In genomic region chr3:103223752-103224151, GRCm38 (mm10) we compare ENCODE assay signal across 7 mouse cellular contexts. TPM values are rescaled to one million over a fixed set of nuclear protein-coding genes. Genes with fewer than 3 reads are reported as not detected.
DNase-seq lines count a peak whose midpoint lies in the region; ATAC-seq and TF ChIP-seq lines count a peak whose summit lies in the region.

No protein-coding gene starts in this region.

- WGBS in forebrain, embryonic 16.5 days: 73% methylated on average over 4 of the region's 4 CpGs

- no peak for TF ChIP-seq POLR2A in cortical plate, adult 2 months (IDR thresholded peaks at IDR 0.05; ENCODE audit: extremely low read depth, insufficient read depth, low read length)

- H3K9me3 ChIP-seq in forebrain, embryonic 16.5 days (ENCODE audit: control insufficient read depth, low read length): peaks cover 6% of the 10 kb centered on the region

- H3K4me2 ChIP-seq in forebrain, embryonic 16.5 days (ENCODE audit: low read length): no peak overlapping the region

- H3K27me3 ChIP-seq in forebrain, embryonic 16.5 days (replicated peaks; ENCODE audit: control insufficient read depth, insufficient read depth, low read length): no peaks in the 10 kb centered on the region

- intact Hi-C loops in left cerebral cortex, postnatal 4 days (cut with DNase I): no loop called here
- intact Hi-C loops in left cerebral cortex, postnatal 36 days (cut with DNase I): no loop called here

- DNase-seq in left cerebral cortex, postnatal 4 days: peak; percentile 12
- DNase-seq in left cerebral cortex, postnatal 36 days (ENCODE audit: low spot score in 2 of 2): no peak
- DNase-seq in MEL-GATA-1-ER (ENCODE audit: extremely low read depth, low read depth): peak; percentile 47
- peak; percentile 30 for DNase-seq in retina, embryonic 14.5 days (ENCODE audit: low spot score)
- DNase-seq in urinary bladder, postnatal 10 days (ENCODE audit: low spot score): no peak

- no peaks in the 10 kb centered on the region for H3K4me1 ChIP-seq in cortical plate, adult 2 months (ENCODE audit: control insufficient read depth, insufficient read depth, low read length)
- no peaks in the 10 kb centered on the region for H3K4me1 ChIP-seq in forebrain, embryonic 16.5 days (replicated peaks; ENCODE audit: control insufficient read depth, insufficient read depth, low read length)

- H3K36me3 ChIP-seq in forebrain, embryonic 16.5 days (ENCODE audit: control insufficient read depth, insufficient read depth): no peaks in the 10 kb centered on the region

- H3K4me3 ChIP-seq in cortical plate, adult 2 months (ENCODE audit: insufficient read depth, low read length): no peak overlapping the region
- no peak overlapping the region for H3K4me3 ChIP-seq in forebrain, embryonic 16.5 days (replicated peaks; ENCODE audit: low read length)

- 0 out of 2 replicates have a peak, but pooled peaks have one; percentile 1 for TF ChIP-seq CTCF in cortical plate, adult 2 months (IDR thresholded peaks at IDR 0.05; ENCODE audit: extremely low read depth, insufficient read depth, low read length)

- no peak for ATAC-seq in forebrain, embryonic 16.5 days

- no peak overlapping the region for H3K9ac ChIP-seq in forebrain, embryonic 16.5 days (replicated peaks; ENCODE audit: low read depth, low read length)

- no peak overlapping the region for H3K27ac ChIP-seq in cortical plate, adult 2 months (ENCODE audit: insufficient read depth, low read length)
- no peak overlapping the region for H3K27ac ChIP-seq in forebrain, embryonic 16.5 days (ENCODE audit: low read length)

RNA-seq across cellular contexts. Expression of gene Bcas2, which starts 52.3 kb away (rescaled TPM):
- total RNA-seq in left cerebral cortex, postnatal 4 days (2021): 10 to 100 TPM; 86.1 to 93.7 TPM
- total RNA-seq in left cerebral cortex, postnatal 36 days (2021): 10 to 100 TPM; 67.6 to 79.7 TPM
- 116 and 120 TPM in 2 replicates for polyA plus RNA-seq in cortical plate, adult 2 months (2012; rRNA removed)
- 242 and 246 TPM in 2 replicates for polyA plus RNA-seq in forebrain, embryonic 16.5 days (2015; fragmentation: Nextera tagmentation; extraction: Ambion mirVana)

RNA-seq across cellular contexts. Expression of gene Trim33, which starts 55.3 kb away (rescaled TPM):
- total RNA-seq in left cerebral cortex, postnatal 4 days (2021): 10 to 100 TPM; 73.1 to 75.2 TPM
- total RNA-seq in left cerebral cortex, postnatal 36 days (2021): 10 to 100 TPM; 48.2 to 59.1 TPM
- 16.5 and 16.8 TPM in 2 replicates for polyA plus RNA-seq in cortical plate, adult 2 months (2012; rRNA removed)
- 27.4 and 39.1 TPM in 2 replicates for polyA plus RNA-seq in forebrain, embryonic 16.5 days (2015; fragmentation: Nextera tagmentation; extraction: Ambion mirVana)

Comparison
In these comparisons a context has a peak if more than half of its experiments do, and no peak if none do; other contexts are left out.
1. DNase-seq: peak in left cerebral cortex, postnatal 4 days (single experiment), MEL-GATA-1-ER (single experiment) and retina, embryonic 14.5 days (single experiment); none in left cerebral cortex, postnatal 36 days (0 of 2) and urinary bladder, postnatal 10 days (single experiment).